Mouse (Mus musculus): ENCODE measurements around the gene Wfdc10.

- no peak for TF ChIP-seq EP300 (IDR thresholded peaks at IDR 0.05; ENCODE audit: insufficient read depth, low read depth, low read length)
- no peak for TF ChIP-seq CTCF (IDR thresholded peaks at IDR 0.05; ENCODE audit: low read depth, low read length)
Measured at GRCm38 (mm10) chr2:164705328-164705727, 49.5 kb downstream of the Wfdc10 start.
